Mouse (Mus musculus): ENCODE results near the gene Krit1.

DNA sequence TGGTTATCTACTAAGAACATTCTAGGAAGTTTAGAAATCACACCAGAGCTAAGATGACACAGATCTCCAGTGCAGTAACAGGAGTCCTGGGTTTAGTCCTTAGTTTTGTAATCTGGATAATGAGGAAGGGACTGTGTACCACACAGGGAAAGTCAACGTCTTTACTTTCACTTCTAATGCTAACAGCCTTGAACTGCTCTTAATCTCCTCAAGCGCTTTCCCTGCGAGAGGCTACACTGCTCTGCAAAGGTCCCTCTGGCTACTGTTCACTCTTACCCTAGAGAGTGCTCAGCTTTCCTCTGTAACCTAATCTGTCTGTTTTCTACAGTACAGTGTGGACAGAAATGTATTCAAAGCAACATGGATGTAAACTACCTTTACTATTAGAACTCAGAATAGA lies 31.0 kb upstream of the Krit1 start:
- TF ChIP-seq CTCF (IDR thresholded peaks at IDR 0.05; ENCODE audit: low read depth) (no peak), EP300 (optimal IDR thresholded peaks at IDR 0.05) (no peak)
